Comparison of ENCODE assay signal across 20 mouse cellular contexts in the genomic region with DNA sequence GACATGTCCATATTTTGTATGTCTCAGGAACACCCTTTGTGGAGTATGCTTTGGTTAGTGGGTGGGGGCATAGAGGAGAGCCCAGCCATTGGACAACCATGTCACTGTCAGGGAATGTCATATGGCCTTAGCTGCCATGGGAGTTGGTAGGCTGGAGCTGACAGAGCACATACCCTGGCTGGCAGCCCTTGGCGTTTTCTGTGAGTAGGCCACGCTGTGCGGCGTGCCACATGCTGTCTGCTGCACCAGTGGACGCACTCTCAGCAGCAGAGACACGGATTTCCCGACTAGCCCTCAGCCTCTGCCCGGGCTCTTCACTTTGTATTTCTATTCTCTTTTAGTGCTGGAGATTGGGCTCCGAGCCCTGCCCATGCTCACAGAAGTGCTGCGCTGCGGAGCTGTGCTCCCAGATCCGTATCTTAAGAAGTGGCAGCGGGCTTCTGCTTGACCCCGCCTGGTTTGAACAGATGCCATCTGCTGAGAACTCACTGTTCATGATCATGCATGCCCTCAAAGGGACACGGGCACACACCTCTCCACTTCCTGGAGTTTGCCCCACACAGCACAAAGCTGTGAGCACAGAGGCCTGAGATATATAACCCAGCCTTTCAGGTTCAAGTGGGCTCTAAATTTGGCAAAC.
DNase-seq lines count a peak whose midpoint lies in the region; ATAC-seq lines count a peak whose summit lies in the region.
"Had no signal": no experiment of that assay in that cellular context is flagged by ENCODE, and none has a peak within 500 bp of the region (broad histone marks: within the 10 kb centered on the region; RNA-seq: fewer than 3 reads in every experiment).

No protein-coding gene starts in this region.

- peak; percentile 6 to 20 for DNase-seq in cerebellum, postnatal 25 days
- peak; percentile 48 for DNase-seq in left cerebral cortex, postnatal 4 days
- no peak for DNase-seq in left cerebral cortex, adult 18-20 months (ENCODE audit: low spot score in 2 of 2)
- peak; percentile 60 for DNase-seq in urinary bladder, postnatal 14 days (ENCODE audit: low spot score)
- DNase-seq in urinary bladder, postnatal 25 days (ENCODE audit: low spot score): no peak
- no peak for DNase-seq in kidney, postnatal 14 days
- DNase-seq: adrenal gland, adult 2 months; adrenal gland, postnatal 14 days; cerebellum, adult 11-12 months; cerebellum, adult 8-10 months; forebrain, postnatal 0 days; gastrocnemius, adult 2 months; gastrocnemius, postnatal 14 days; heart, adult 11 months had no signal

- intact Hi-C loops in left cerebral cortex, postnatal 4 days (cut with DNase I): no loop called here

- ATAC-seq in cerebellum, adult (ENCODE audit: insufficient number of reproducible peaks, low FRiP score, low TSS enrichment): no peak
- ATAC-seq: CD4-positive, CD25-positive, alpha-beta regulatory T cell, adult 4 months; forebrain, embryonic 13.5 days; forebrain, postnatal 0 days; hindbrain, embryonic 16.5 days; inflammation-experienced regulatory T-cells, adult 6 months; intestine, embryonic 16.5 days had no signal

Comparison
In these comparisons a context has a peak if more than half of its experiments do, and no peak if none do; other contexts are left out.
1. DNase-seq: peak in cerebellum, postnatal 25 days (2 of 2), left cerebral cortex, postnatal 4 days (single experiment) and urinary bladder, postnatal 14 days (single experiment); none in left cerebral cortex, adult 18-20 months (0 of 2), urinary bladder, postnatal 25 days (single experiment) and kidney, postnatal 14 days (single experiment).